In genomic region chr4:82891049-82891448, GRCm38 (mm10) we compare ENCODE assay signal across 12 mouse cellular contexts. TPM values are rescaled to one million over a fixed set of nuclear protein-coding genes. Genes with fewer than 3 reads are reported as not detected.
DNase-seq lines count a peak whose midpoint lies in the region; ATAC-seq and TF ChIP-seq lines count a peak whose summit lies in the region.
"Had no signal": no experiment of that assay in that cellular context is flagged by ENCODE, and none has a peak within 500 bp of the region (broad histone marks: within the 10 kb centered on the region; RNA-seq: fewer than 3 reads in every experiment).

No protein-coding gene starts in this region.

- TF ChIP-seq EP300 in heart, adult 2 months (IDR thresholded peaks at IDR 0.05; ENCODE audit: insufficient read depth, low read depth, low read length) = no peak

- no peaks in the 10 kb centered on the region for H3K4me1 ChIP-seq in heart, embryonic 14.5 days (ENCODE audit: control insufficient read depth in 2 of 2, insufficient read depth in 2 of 2, low read length in 2 of 2)
- H3K4me1 ChIP-seq in heart, adult 2 months (ENCODE audit: control insufficient read depth, insufficient read depth, low read length) = no peaks in the 10 kb centered on the region
- H3K4me1 ChIP-seq in midbrain, embryonic 14.5 days (ENCODE audit: control insufficient read depth, insufficient read depth, low read length) = no peaks in the 10 kb centered on the region
- no peaks in the 10 kb centered on the region for H3K4me1 ChIP-seq in midbrain, embryonic 16.5 days (ENCODE audit: control insufficient read depth, insufficient read depth, low read length)
- H3K4me1 ChIP-seq in hindbrain, embryonic 13.5 days (replicated peaks) = no peaks in the 10 kb centered on the region; the same call in 1 of the 2 replicates
- peaks cover 12% of the 10 kb centered on the region for H3K4me1 ChIP-seq in stomach, embryonic 14.5 days (ENCODE audit: control insufficient read depth, insufficient read depth, low read length)
- H3K4me1 ChIP-seq: megakaryocyte, embryonic 14.5 days had no signal

- H3K27me3 ChIP-seq in heart, embryonic 14.5 days (ENCODE audit: control insufficient read depth, insufficient read depth, low read length) = no peaks in the 10 kb centered on the region
- H3K27me3 ChIP-seq in heart, adult 2 months (ENCODE audit: control insufficient read depth, insufficient read depth, low read length) = no peaks in the 10 kb centered on the region
- H3K27me3 ChIP-seq in midbrain, embryonic 14.5 days (ENCODE audit: control insufficient read depth, insufficient read depth, low read length) = no peaks in the 10 kb centered on the region
- H3K27me3 ChIP-seq in midbrain, embryonic 16.5 days (ENCODE audit: control insufficient read depth, insufficient read depth, low read depth, low read length) = no peaks in the 10 kb centered on the region
- H3K27me3 ChIP-seq in hindbrain, embryonic 13.5 days = no peaks in the 10 kb centered on the region
- H3K27me3 ChIP-seq in stomach, embryonic 14.5 days (ENCODE audit: control insufficient read depth, insufficient read depth, low read length) = no peaks in the 10 kb centered on the region
- H3K27me3 ChIP-seq: megakaryocyte, embryonic 14.5 days had no signal

- no peak overlapping the region for H3K9ac ChIP-seq in heart, embryonic 14.5 days (ENCODE audit: low read length)
- H3K9ac ChIP-seq in heart, adult 2 months (ENCODE audit: low read depth, low read length) = no peak overlapping the region
- H3K9ac ChIP-seq in midbrain, embryonic 14.5 days (replicated peaks; ENCODE audit: low read length) = no peak overlapping the region
- H3K9ac ChIP-seq in midbrain, embryonic 16.5 days (ENCODE audit: low read depth, low read length) = no peak overlapping the region
- H3K9ac ChIP-seq in hindbrain, embryonic 13.5 days = no peak overlapping the region
- no peak overlapping the region for H3K9ac ChIP-seq in stomach, embryonic 14.5 days (replicated peaks; ENCODE audit: low read depth, low read length)

- no peak for DNase-seq in heart, adult 2 months
- DNase-seq in midbrain, embryonic 14.5 days = peak; percentile 30

- no peak overlapping the region for H3K4me2 ChIP-seq in heart, embryonic 14.5 days (ENCODE audit: low read length)
- H3K4me2 ChIP-seq in midbrain, embryonic 14.5 days (ENCODE audit: low read length) = no peak overlapping the region
- no peak overlapping the region for H3K4me2 ChIP-seq in midbrain, embryonic 16.5 days (ENCODE audit: low read length)
- H3K4me2 ChIP-seq in hindbrain, embryonic 13.5 days = no peak overlapping the region
- H3K4me2 ChIP-seq in stomach, embryonic 14.5 days (replicated peaks; ENCODE audit: low read depth, low read length) = no peak overlapping the region

- 71% methylated on average over 7 of the region's 7 CpGs for WGBS in heart, embryonic 14.5 days
- 65% methylated on average over 7 of the region's 7 CpGs for WGBS in heart, adult 2 months
- 76% methylated on average over 7 of the region's 7 CpGs for WGBS in midbrain, embryonic 14.5 days
- 70% methylated on average over 7 of the region's 7 CpGs for WGBS in midbrain, embryonic 16.5 days
- 65% methylated on average over 7 of the region's 7 CpGs for WGBS in hindbrain, embryonic 13.5 days
- WGBS in stomach, embryonic 14.5 days = 48% methylated on average over 7 of the region's 7 CpGs

- intact Hi-C loops in heart, adult 2 months (cut with DNase I) = no loop called here

- no peak for ATAC-seq in heart, embryonic 14.5 days (ENCODE audit: insufficient number of reproducible peaks, insufficient read depth, low FRiP score, low read depth)
- ATAC-seq in midbrain, embryonic 14.5 days (ENCODE audit: low FRiP score, low TSS enrichment) = no peak
- no peak for ATAC-seq in midbrain, embryonic 16.5 days
- ATAC-seq in hindbrain, embryonic 13.5 days (ENCODE audit: low FRiP score) = no peak; the same call in 1 of the 2 replicates
- ATAC-seq in stomach, embryonic 14.5 days (ENCODE audit: insufficient number of reproducible peaks, insufficient read depth, low FRiP score, low read depth) = peak; percentile 78; the same call in 1 of the 2 replicates
- ATAC-seq in granulocyte monocyte progenitor cell, adult 5-6 weeks (replicated peaks; ENCODE audit: poor library complexity, severe bottlenecking) = no peak
- no peak for ATAC-seq in activated CD4-positive, CD25-positive, alpha-beta regulatory T cell, adult 4 months

- H3K9me3 ChIP-seq in heart, embryonic 14.5 days (ENCODE audit: control insufficient read depth, low read length) = no peaks in the 10 kb centered on the region
- H3K9me3 ChIP-seq in midbrain, embryonic 14.5 days (ENCODE audit: control insufficient read depth, low read length) = no peaks in the 10 kb centered on the region
- H3K9me3 ChIP-seq in midbrain, embryonic 16.5 days (replicated peaks; ENCODE audit: control insufficient read depth, low read length, poor library complexity, severe bottlenecking) = no peaks in the 10 kb centered on the region
- no peaks in the 10 kb centered on the region for H3K9me3 ChIP-seq in hindbrain, embryonic 13.5 days
- no peaks in the 10 kb centered on the region for H3K9me3 ChIP-seq in stomach, embryonic 14.5 days (ENCODE audit: control insufficient read depth, low read depth, low read length)
- H3K9me3 ChIP-seq: megakaryocyte, embryonic 14.5 days had no signal

- TF ChIP-seq CTCF in heart, adult 2 months (IDR thresholded peaks at IDR 0.05) = no peak

- no peaks in the 10 kb centered on the region for H3K36me3 ChIP-seq in heart, embryonic 14.5 days (ENCODE audit: control insufficient read depth, insufficient read depth, low read length)
- no peaks in the 10 kb centered on the region for H3K36me3 ChIP-seq in heart, adult 2 months (ENCODE audit: control insufficient read depth, insufficient read depth, low read length)
- H3K36me3 ChIP-seq in midbrain, embryonic 14.5 days (ENCODE audit: control insufficient read depth, insufficient read depth, low read length) = no peaks in the 10 kb centered on the region
- no peaks in the 10 kb centered on the region for H3K36me3 ChIP-seq in midbrain, embryonic 16.5 days (ENCODE audit: control insufficient read depth, insufficient read depth, low read length)
- no peaks in the 10 kb centered on the region for H3K36me3 ChIP-seq in hindbrain, embryonic 13.5 days
- H3K36me3 ChIP-seq in stomach, embryonic 14.5 days (ENCODE audit: control insufficient read depth, insufficient read depth, low read length) = no peaks in the 10 kb centered on the region

- no peak overlapping the region for H3K4me3 ChIP-seq in heart, embryonic 14.5 days (ENCODE audit: control insufficient read depth in 1 of 2, insufficient read depth in 1 of 2, low read depth in 1 of 2, low read length in 2 of 2)
- H3K4me3 ChIP-seq in heart, adult 2 months = no peak overlapping the region
- no peak overlapping the region for H3K4me3 ChIP-seq in midbrain, embryonic 14.5 days (replicated peaks; ENCODE audit: low read depth, low read length)
- no peak overlapping the region for H3K4me3 ChIP-seq in midbrain, embryonic 16.5 days (ENCODE audit: low read depth, low read length)
- no peak overlapping the region for H3K4me3 ChIP-seq in hindbrain, embryonic 13.5 days
- no peak overlapping the region for H3K4me3 ChIP-seq in stomach, embryonic 14.5 days (ENCODE audit: low read depth, low read length)
- H3K4me3 ChIP-seq: erythroblast, embryonic 14.5 days; layer of hippocampus, adult 2 months; megakaryocyte, embryonic 14.5 days had no signal

- TF ChIP-seq POLR2A in heart, adult 2 months (IDR thresholded peaks at IDR 0.05; ENCODE audit: insufficient read depth, low read depth, low read length) = no peak

- peak overlapping the region; percentile 55 for H3K27ac ChIP-seq in heart, embryonic 14.5 days (replicated peaks in 1 of 2; ENCODE audit: control insufficient read depth in 1 of 2, insufficient read depth in 1 of 2, low read depth in 2 of 2, low read length in 2 of 2)
- no peak overlapping the region for H3K27ac ChIP-seq in heart, adult 2 months
- no peak overlapping the region for H3K27ac ChIP-seq in midbrain, embryonic 14.5 days (replicated peaks; ENCODE audit: low read depth, low read length)
- no peak overlapping the region for H3K27ac ChIP-seq in midbrain, embryonic 16.5 days (ENCODE audit: low read length)
- H3K27ac ChIP-seq in hindbrain, embryonic 13.5 days = 0 out of 2 replicates have a peak overlapping the region, but pooled peaks have one; percentile 12
- peak overlapping the region; percentile 58; the same call in 1 of the 2 replicates for H3K27ac ChIP-seq in stomach, embryonic 14.5 days (ENCODE audit: low read length)
- H3K27ac ChIP-seq: layer of hippocampus, adult 2 months had no signal

- no peaks in the 10 kb centered on the region for H3K79me2 ChIP-seq in heart, adult 2 months (replicated peaks; ENCODE audit: control insufficient read depth, insufficient read depth, low read length)

RNA-seq across cellular contexts. Expression of gene Cer1, which starts 6.1 kb away (rescaled TPM):
- polyA plus RNA-seq in heart, embryonic 14.5 days (2014; fragmentation: Nextera tagmentation; extraction: Ambion mirVana) = not detected in 2 replicates
- total RNA-seq in heart, adult 2 months (2021) = not detected
- polyA plus RNA-seq in heart, adult 2 months (2012; rRNA removed) = not detected in 2 replicates
- polyA plus RNA-seq in midbrain, embryonic 14.5 days (2014; fragmentation: Nextera tagmentation; extraction: Ambion mirVana) = not detected in 2 replicates
- polyA plus RNA-seq in midbrain, embryonic 16.5 days (2015; fragmentation: Nextera tagmentation; extraction: Ambion mirVana) = not detected in 2 replicates
- 0.14 TPM in 1 of 2 replicates, not detected in the other for polyA plus RNA-seq in hindbrain, embryonic 13.5 days (2015; fragmentation: Nextera tagmentation; extraction: Ambion mirVana)
- polyA plus RNA-seq in stomach, embryonic 14.5 days (2014; fragmentation: Nextera tagmentation; extraction: Ambion mirVana) = 0.20 TPM in 1 of 2 replicates, not detected in the other
- total RNA-seq in granulocyte monocyte progenitor cell, adult 5-6 weeks (2014; fragmentation: Nextera tagmentation) = not detected in 2 replicates
- total RNA-seq in granulocyte monocyte progenitor cell, adult 5-6 weeks (2017) = not detected in 2 replicates
- polyA plus RNA-seq in activated CD4-positive, CD25-positive, alpha-beta regulatory T cell, adult 4 months (2017; shearing (Covaris generic)) = not detected
- total RNA-seq: adrenal gland, adult 18-20 months; layer of hippocampus, adult 2 months had no signal
- polyA plus RNA-seq: erythroblast, embryonic 14.5 days had no signal

RNA-seq across cellular contexts. Expression of gene Zdhhc21, which starts 31.3 kb away (rescaled TPM):
- 11.3 and 12.0 TPM in 2 replicates for polyA plus RNA-seq in heart, embryonic 14.5 days (2014; fragmentation: Nextera tagmentation; extraction: Ambion mirVana)
- 1 to 10 TPM; 8.5 to 9.3 TPM for total RNA-seq in heart, adult 2 months (2021)
- 2.7 and 6.4 TPM in 2 replicates for polyA plus RNA-seq in heart, adult 2 months (2012; rRNA removed)
- 16.5 and 22.2 TPM in 2 replicates for polyA plus RNA-seq in midbrain, embryonic 14.5 days (2014; fragmentation: Nextera tagmentation; extraction: Ambion mirVana)
- polyA plus RNA-seq in midbrain, embryonic 16.5 days (2015; fragmentation: Nextera tagmentation; extraction: Ambion mirVana) = 19.2 and 21.6 TPM in 2 replicates
- 14.7 and 17.1 TPM in 2 replicates for polyA plus RNA-seq in hindbrain, embryonic 13.5 days (2015; fragmentation: Nextera tagmentation; extraction: Ambion mirVana)
- 20.2 and 20.8 TPM in 2 replicates for polyA plus RNA-seq in stomach, embryonic 14.5 days (2014; fragmentation: Nextera tagmentation; extraction: Ambion mirVana)
- 28.0 and 37.5 TPM in 2 replicates for total RNA-seq in granulocyte monocyte progenitor cell, adult 5-6 weeks (2014; fragmentation: Nextera tagmentation)
- total RNA-seq in granulocyte monocyte progenitor cell, adult 5-6 weeks (2017) = 19.8 and 24.5 TPM in 2 replicates
- 10 to 100 TPM; 11.0 to 14.0 TPM for polyA plus RNA-seq in activated CD4-positive, CD25-positive, alpha-beta regulatory T cell, adult 4 months (2017; shearing (Covaris generic))
- polyA plus RNA-seq: erythroblast, embryonic 14.5 days had no signal

Comparison
In these comparisons a context has a peak if more than half of its experiments do, and no peak if none do; other contexts are left out.
1. H3K27ac ChIP-seq: peak in heart, embryonic 14.5 days (2 of 2), hindbrain, embryonic 13.5 days (single experiment) and stomach, embryonic 14.5 days (single experiment); none in heart, adult 2 months (single experiment), midbrain, embryonic 14.5 days (single experiment) and midbrain, embryonic 16.5 days (single experiment).